Mouse (Mus musculus): ENCODE results near the gene Art1.

- TF ChIP-seq CTCF (IDR thresholded peaks at IDR 0.05; ENCODE audit: control insufficient read depth, insufficient read depth, insufficient replicate concordance, low read depth, low read length) = no peak
- TF ChIP-seq POLR2A (IDR thresholded peaks at IDR 0.05; ENCODE audit: control insufficient read depth, low read depth, low read length) = no peak
Observed at GRCm38 (mm10) chr7:102117382-102117781, 15.8 kb downstream of the Art1 start.

Data from testis, adult 2 months (tissue).